ENCODE assay signal across 10 mouse cellular contexts in genomic region chr6:127143124-127143520, GRCm38 (mm10). TPM values are rescaled to one million over a fixed set of nuclear protein-coding genes. Genes with fewer than 3 reads are reported as not detected.
DNase-seq lines count a peak whose midpoint lies in the region; ATAC-seq lines count a peak whose summit lies in the region.
"Had no signal": no experiment of that assay in that cellular context is flagged by ENCODE, and none has a peak within 500 bp of the region (broad histone marks: within the 10 kb centered on the region; RNA-seq: fewer than 3 reads in every experiment).

No protein-coding gene starts in this region.

- no peak for ATAC-seq in liver, embryonic 11.5 days (replicated peaks; ENCODE audit: low FRiP score)
- ATAC-seq in common myeloid progenitor, adult 5-6 weeks (replicated peaks; ENCODE audit: low read depth, poor library complexity, severe bottlenecking) = peak; percentile 73
- ATAC-seq in granulocyte monocyte progenitor cell, adult 5-6 weeks (replicated peaks; ENCODE audit: poor library complexity, severe bottlenecking) = peak; percentile 80

- H3K9ac ChIP-seq in liver, embryonic 11.5 days (ENCODE audit: low read depth, low read length) = no peak overlapping the region
- H3K9ac ChIP-seq: neural tube, embryonic 13.5 days had no signal

- no peak overlapping the region for H3K4me3 ChIP-seq in liver, embryonic 11.5 days (ENCODE audit: low read depth, low read length)
- H3K4me3 ChIP-seq: neural tube, embryonic 13.5 days had no signal

- peaks cover 29% of the 10 kb centered on the region for H3K4me1 ChIP-seq in liver, embryonic 11.5 days (replicated peaks; ENCODE audit: control insufficient read depth, insufficient read depth, low read length)

- H3K36me3 ChIP-seq in liver, embryonic 11.5 days (ENCODE audit: control insufficient read depth, insufficient read depth, low read length) = peaks cover 11% of the 10 kb centered on the region; the same call in 1 of the 2 replicates
- H3K36me3 ChIP-seq: neural tube, embryonic 13.5 days had no signal

- 58% methylated on average over 10 of the region's 10 CpGs for WGBS in liver, embryonic 11.5 days

- no peak overlapping the region for H3K4me2 ChIP-seq in liver, embryonic 11.5 days
- H3K4me2 ChIP-seq: neural tube, embryonic 13.5 days had no signal

- no peak overlapping the region for H3K27ac ChIP-seq in liver, embryonic 11.5 days (ENCODE audit: low read depth, low read length)
- H3K27ac ChIP-seq: neural tube, embryonic 13.5 days had no signal

- peak; percentile 25 for DNase-seq in liver
- DNase-seq in liver, embryonic 11.5 days (ENCODE audit: low spot score) = no peak
- peak; percentile 9 for DNase-seq in lung, postnatal 14 days
- no peak for DNase-seq in ovary, postnatal 10 days (ENCODE audit: low spot score)
- DNase-seq in spleen, adult 12 weeks (ENCODE audit: low spot score) = no peak
- DNase-seq in adrenal gland, postnatal 4 days (ENCODE audit: low spot score in 2 of 2) = no peak
- DNase-seq: kidney, adult 18-20 months had no signal

- no peaks in the 10 kb centered on the region for H3K27me3 ChIP-seq in liver, embryonic 11.5 days (replicated peaks; ENCODE audit: control insufficient read depth, insufficient read depth, low read length)

- no peaks in the 10 kb centered on the region for H3K9me3 ChIP-seq in liver, embryonic 11.5 days (ENCODE audit: control insufficient read depth, low read length)
- H3K9me3 ChIP-seq: neural tube, embryonic 13.5 days had no signal

RNA-seq across cellular contexts. Expression of gene Ccnd2, which starts 8.9 kb away (rescaled TPM):
- 273 and 275 TPM in 2 replicates for polyA plus RNA-seq in liver, embryonic 11.5 days (2014; fragmentation: Nextera tagmentation; extraction: Ambion mirVana)
- 60.9 and 79.1 TPM in 2 replicates for total RNA-seq in common myeloid progenitor, adult 5-6 weeks (2017)
- total RNA-seq in granulocyte monocyte progenitor cell, adult 5-6 weeks (2014; fragmentation: Nextera tagmentation) = 125 and 390 TPM in 2 replicates
- 51.6 and 54.8 TPM in 2 replicates for total RNA-seq in granulocyte monocyte progenitor cell, adult 5-6 weeks (2017)
- total RNA-seq in adrenal gland, postnatal 4 days (2021) = 100 to 1,000 TPM; 267 to 278 TPM

RNA-seq across cellular contexts. Expression of gene Tigar, which starts 33.8 kb away (rescaled TPM):
- 2.2 and 2.5 TPM in 2 replicates for polyA plus RNA-seq in liver, embryonic 11.5 days (2014; fragmentation: Nextera tagmentation; extraction: Ambion mirVana)
- 4.1 and 4.8 TPM in 2 replicates for total RNA-seq in common myeloid progenitor, adult 5-6 weeks (2017)
- 10.7 and 11.6 TPM in 2 replicates for total RNA-seq in granulocyte monocyte progenitor cell, adult 5-6 weeks (2014; fragmentation: Nextera tagmentation)
- total RNA-seq in granulocyte monocyte progenitor cell, adult 5-6 weeks (2017) = 12.8 and 18.5 TPM in 2 replicates
- total RNA-seq in adrenal gland, postnatal 4 days (2021) = 10 to 100 TPM; 13.5 to 13.7 TPM

Comparison
In these comparisons a context has a peak if more than half of its experiments do, and no peak if none do; other contexts are left out.
1. DNase-seq: peak in liver (single experiment) and lung, postnatal 14 days (single experiment); none in liver, embryonic 11.5 days (single experiment), ovary, postnatal 10 days (single experiment), spleen, adult 12 weeks (single experiment) and adrenal gland, postnatal 4 days (0 of 2).